Mouse (Mus musculus): Measurements from ENCODE around the gene Pacs2. TPM values are rescaled to one million over a fixed set of nuclear protein-coding genes. Genes with fewer than 3 reads are reported as not detected.

Gene Pacs2
- 10 to 100 TPM; 88.3 to 90.3 TPM for total RNA-seq (2021)
- long read RNA-seq, full-length matches to known transcripts, result 26 of 113 reads
- long read RNA-seq, partial matches to known transcripts, result 36 of 113 reads
- long read RNA-seq, other reads (novel, unspliced or antisense), result 51 of 113 reads

GRCm38 (mm10) chr12:113013604-113014558 is at the start of gene Pacs2:
Gene Pacs2, plus strand, starts transcription at chr12:113014508.
- DNase-seq (ENCODE audit: low spot score in 2 of 2), result peak; percentile 88 to 94

- no peak for DNase-seq (ENCODE audit: low spot score in 2 of 2)
Observed at GRCm38 (mm10) chr12:112965783-112966182, 48.5 kb upstream of the Pacs2 start.

GRCm38 (mm10) chr12:112968943-112969342 is 45.4 kb upstream of the Pacs2 start:
- DNase-seq (ENCODE audit: low spot score in 2 of 2), result no peak

GRCm38 (mm10) chr12:112969616-112970015 is 44.7 kb upstream of the Pacs2 start:
- no peak for DNase-seq (ENCODE audit: low spot score in 2 of 2)

- DNase-seq (ENCODE audit: low spot score in 2 of 2), result no peak
Observed at GRCm38 (mm10) chr12:112974736-112975135, 39.6 kb upstream of the Pacs2 start.

GRCm38 (mm10) chr12:112976371-112977073 is 37.8 kb upstream of the Pacs2 start, which contains the start of gene Btbd6:
Gene Btbd6, plus strand, starts transcription at chr12:112976482.
- DNase-seq (ENCODE audit: low spot score in 2 of 2), result peak; percentile 86 to 92

GRCm38 (mm10) chr12:112977156-112977555 is 37.2 kb upstream of the Pacs2 start:
- no peak for DNase-seq (ENCODE audit: low spot score in 2 of 2)

- peak in 1 of 2 experiments; percentile 30 for DNase-seq (ENCODE audit: low spot score in 2 of 2)
Observed at GRCm38 (mm10) chr12:112982031-112982430, 32.3 kb upstream of the Pacs2 start.

GRCm38 (mm10) chr12:112985346-112985745 is 29.0 kb upstream of the Pacs2 start:
- DNase-seq (ENCODE audit: low spot score in 2 of 2), result no peak

GRCm38 (mm10) chr12:112987877-112988276 is 26.4 kb upstream of the Pacs2 start:
- DNase-seq (ENCODE audit: low spot score in 2 of 2), result no peak

- DNase-seq (ENCODE audit: low spot score in 2 of 2), result no peak
Observed at GRCm38 (mm10) chr12:112990706-112991405, 23.5 kb upstream of the Pacs2 start.

GRCm38 (mm10) chr12:112991444-112991843 is 22.9 kb upstream of the Pacs2 start:
- DNase-seq (ENCODE audit: low spot score in 2 of 2), result no peak

- no peak for DNase-seq (ENCODE audit: low spot score in 2 of 2)
Observed at GRCm38 (mm10) chr12:112994153-112994552, 20.2 kb upstream of the Pacs2 start.

- DNase-seq (ENCODE audit: low spot score in 2 of 2), result no peak
Observed at GRCm38 (mm10) chr12:112999569-113000293, 14.6 kb upstream of the Pacs2 start.

GRCm38 (mm10) chr12:113000294-113001132 is 13.8 kb upstream of the Pacs2 start, which contains the start of gene Brf1:
Gene Brf1, minus strand, starts transcription at chr12:113000704.
- DNase-seq (ENCODE audit: low spot score in 2 of 2), result peak; percentile 93 to 96

- DNase-seq (ENCODE audit: low spot score in 2 of 2), result no peak
Observed at GRCm38 (mm10) chr12:113001133-113001474, 13.2 kb upstream of the Pacs2 start.

- DNase-seq (ENCODE audit: low spot score in 2 of 2), result no peak
Observed at GRCm38 (mm10) chr12:113002667-113003066, 11.6 kb upstream of the Pacs2 start.

- no peak for DNase-seq (ENCODE audit: low spot score in 2 of 2)
Observed at GRCm38 (mm10) chr12:113004011-113004410, 10.3 kb upstream of the Pacs2 start.

- peak; percentile 47 to 79 for DNase-seq (ENCODE audit: low spot score in 2 of 2)
Observed at GRCm38 (mm10) chr12:113004993-113005392, 9.3 kb upstream of the Pacs2 start.

Measured in layer of hippocampus, adult 18-20 months (tissue).